Mouse (Mus musculus) lung, adult 2 months (tissue): ENCODE data around the gene Lmbr1.

ENCODE experiments used
- CTCF ChIP-seq: fragments of 200-500 bp; IDR thresholded peaks from 2 replicates; pipeline ENCODE4 v1.5.1; 2011; ENCODE audit warnings: mild to moderate bottlenecking, low read length, control low read depth; ENCODE audit not compliant: insufficient read depth
- POLR2A ChIP-seq: fragments of 200-500 bp; IDR thresholded peaks from 2 replicates; pipeline ENCODE4 v1.6.1; 2011; ENCODE audit warnings: low read depth, mild to moderate bottlenecking, control low read depth, low read length, borderline replicate concordance; ENCODE audit errors: extremely low read depth

GRCm38 (mm10) chr5:29205690-29206089 is 172.5 kb downstream of the Lmbr1 start:
- TF ChIP-seq CTCF (no peak), POLR2A (no peak)
